Mouse (Mus musculus): Measurements from ENCODE around the gene Mapk12.

Gene Mapk12

GRCm38 (mm10) chr15:89138531-89138930, 2.0 kb downstream of the Mapk12 start:
- intact Hi-C loops (cut with DNase I): no loop called here

DNA sequence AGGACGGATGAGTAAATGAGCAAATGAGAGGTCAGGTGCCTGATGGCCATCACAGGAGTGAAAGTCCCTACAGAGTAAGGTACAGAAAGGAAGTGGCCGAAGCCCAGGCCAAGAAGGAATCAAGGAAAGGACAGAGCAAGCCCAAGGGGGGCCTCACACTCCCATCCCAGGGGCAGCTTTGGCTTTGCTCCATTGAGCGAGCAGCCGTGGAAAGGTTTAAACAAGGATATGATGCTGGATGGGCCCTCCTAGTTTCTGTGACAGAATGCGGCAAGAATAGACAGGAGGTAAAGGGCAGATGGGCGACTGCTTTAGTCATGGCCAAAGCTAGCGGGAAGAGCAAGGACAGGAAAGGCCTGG, 2.5 kb downstream of the Mapk12 start:
- intact Hi-C loops (cut with DNase I): no loop called here

- intact Hi-C loops (cut with DNase I): no loop called here
Observed at GRCm38 (mm10) chr15:89137378-89138045, 3.0 kb downstream of the Mapk12 start.

GRCm38 (mm10) chr15:89136461-89137155, 3.9 kb downstream of the Mapk12 start:
- intact Hi-C loops (cut with DNase I): no loop called here

DNA sequence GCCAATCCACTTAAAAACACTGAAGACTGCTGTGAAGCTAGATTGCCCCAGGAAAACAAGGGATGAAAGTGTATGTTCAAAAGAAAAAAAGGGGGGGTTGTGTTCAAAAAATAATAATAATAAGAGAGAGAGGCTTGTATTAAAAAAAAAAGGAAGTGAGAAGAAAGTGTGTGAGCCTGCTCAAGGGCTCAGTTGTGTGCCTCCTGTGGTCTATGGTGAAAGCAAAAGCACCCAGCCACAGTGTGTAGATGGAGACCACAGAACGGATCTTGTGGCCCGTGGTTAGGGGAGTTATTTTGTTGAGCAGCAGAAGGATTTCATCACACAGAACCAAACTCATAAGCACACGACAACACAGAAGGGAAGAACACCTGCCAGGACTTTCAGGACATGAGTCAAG, 9.2 kb downstream of the Mapk12 start:
- intact Hi-C loops (cut with DNase I): no loop called here

GRCm38 (mm10) chr15:89130245-89130644, 10.3 kb downstream of the Mapk12 start:
- intact Hi-C loops (cut with DNase I): no loop called here

GRCm38 (mm10) chr15:89128382-89129350, 11.8 kb downstream of the Mapk12 start, which contains the start of gene Hdac10:
Gene Hdac10, minus strand, starts transcription at chr15:89128700.
- intact Hi-C loops (cut with DNase I): no loop called here

DNA sequence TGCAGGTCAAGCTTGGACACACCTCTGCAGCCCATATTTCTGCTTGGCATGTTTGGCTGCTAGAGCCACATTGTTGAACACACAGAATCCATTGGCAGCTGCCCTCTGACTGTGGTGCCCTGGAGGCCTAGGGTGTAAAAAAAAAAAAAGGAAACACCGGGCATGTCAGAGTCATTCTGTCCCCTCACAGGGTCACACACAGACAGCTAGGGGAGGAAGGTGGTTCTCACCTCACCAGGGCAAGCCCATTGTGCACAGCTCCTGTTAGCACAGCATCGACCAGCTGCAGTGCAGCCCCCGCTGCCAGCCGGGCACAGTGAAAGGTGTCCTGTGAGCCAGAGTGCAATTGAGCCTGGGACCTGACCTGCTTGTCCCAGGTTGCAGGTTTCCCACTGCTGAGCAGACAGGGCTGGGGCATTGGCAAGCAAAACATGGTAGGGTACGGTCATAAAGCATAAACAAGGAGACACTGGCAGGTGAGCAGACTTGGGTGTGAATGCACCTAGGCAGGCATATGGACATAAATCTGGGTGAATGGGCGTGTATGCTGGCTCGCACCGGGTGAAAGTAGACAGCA, 13.1 kb downstream of the Mapk12 start:
- intact Hi-C loops (cut with DNase I): no loop called here

GRCm38 (mm10) chr15:89126622-89127021, 13.9 kb downstream of the Mapk12 start:
- intact Hi-C loops (cut with DNase I): no loop called here

DNA sequence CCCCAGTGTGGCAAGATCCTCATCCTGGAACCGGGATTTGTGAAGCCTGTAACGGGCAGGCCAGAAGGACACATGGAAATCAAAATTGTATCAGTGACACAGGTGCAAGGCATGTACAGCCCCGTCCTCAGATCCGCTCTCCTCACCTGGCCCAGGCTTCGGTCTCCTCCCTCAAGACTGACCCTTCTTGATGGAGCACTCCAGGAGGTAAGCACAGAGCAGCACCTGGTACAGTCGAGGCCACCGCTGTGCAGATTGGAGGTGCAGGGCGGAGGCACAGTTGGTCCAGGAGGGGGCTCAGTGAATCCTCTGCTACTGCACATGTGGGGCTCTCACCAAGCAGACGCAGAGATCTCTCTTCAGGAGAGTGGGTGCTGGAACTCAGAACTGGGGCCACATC, 15.2 kb downstream of the Mapk12 start:
- intact Hi-C loops (cut with DNase I): no loop called here

GRCm38 (mm10) chr15:89124312-89124711, 16.2 kb downstream of the Mapk12 start:
- intact Hi-C loops (cut with DNase I): loop anchor here (5.0 kb wide), 1 partner anchor 88 kb away; the partner anchor contains the start of gene Ppp6r2

- intact Hi-C loops (cut with DNase I): loop anchor here (5.0 kb wide), 1 partner anchor 89 kb away; the partner anchor contains the start of gene Ppp6r2
Observed at GRCm38 (mm10) chr15:89123595-89123994, 16.9 kb downstream of the Mapk12 start.

GRCm38 (mm10) chr15:89122649-89123366, 17.7 kb downstream of the Mapk12 start, which contains the start of gene Tubgcp6:
Gene Tubgcp6, minus strand, starts transcription at chr15:89123112.
- intact Hi-C loops (cut with DNase I): loop anchor here (5.0 kb wide), 1 partner anchor 89 kb away; the partner anchor contains the start of gene Ppp6r2

DNA sequence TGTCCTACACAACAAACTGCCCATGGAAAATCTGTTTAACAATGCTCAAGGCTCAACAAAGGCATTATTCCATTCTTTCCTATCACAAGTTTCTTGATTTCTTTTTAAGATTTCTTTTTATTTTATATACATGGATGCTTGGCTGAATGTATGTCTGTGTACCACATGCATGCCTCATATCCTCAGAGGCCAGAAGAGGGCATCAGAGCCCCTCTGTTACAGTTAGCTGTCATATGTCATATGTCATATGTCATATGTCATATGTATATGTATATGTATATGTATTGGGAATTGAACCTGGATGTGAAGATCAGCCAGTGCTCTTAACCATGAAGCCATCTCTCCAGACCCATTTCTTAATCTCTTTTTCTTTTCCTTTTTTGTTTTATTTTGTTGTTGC, 22.5 kb downstream of the Mapk12 start:
- intact Hi-C loops (cut with DNase I): no loop called here

- intact Hi-C loops (cut with DNase I): no loop called here
Observed at GRCm38 (mm10) chr15:89110147-89110546, 30.4 kb downstream of the Mapk12 start.

DNA sequence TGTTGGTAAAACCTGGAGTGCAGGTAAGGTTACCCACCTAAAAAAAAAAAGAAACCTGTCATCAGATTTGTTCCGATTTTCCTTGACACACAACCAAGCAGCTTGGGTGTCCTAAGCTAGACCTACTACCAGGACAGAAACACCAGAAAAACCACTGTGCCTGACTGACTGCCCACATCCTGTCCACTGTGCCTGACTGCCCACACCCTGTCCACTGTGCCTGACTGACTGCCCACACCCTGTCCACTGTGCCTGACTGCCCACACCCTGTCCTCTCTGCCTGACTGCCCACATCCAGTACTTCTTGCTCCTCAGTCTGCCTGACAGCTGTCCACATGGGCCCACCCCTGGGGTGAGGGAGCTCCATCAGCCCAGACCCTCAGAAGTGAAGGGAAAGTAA, 33.5 kb downstream of the Mapk12 start:
- intact Hi-C loops (cut with DNase I): no loop called here

DNA sequence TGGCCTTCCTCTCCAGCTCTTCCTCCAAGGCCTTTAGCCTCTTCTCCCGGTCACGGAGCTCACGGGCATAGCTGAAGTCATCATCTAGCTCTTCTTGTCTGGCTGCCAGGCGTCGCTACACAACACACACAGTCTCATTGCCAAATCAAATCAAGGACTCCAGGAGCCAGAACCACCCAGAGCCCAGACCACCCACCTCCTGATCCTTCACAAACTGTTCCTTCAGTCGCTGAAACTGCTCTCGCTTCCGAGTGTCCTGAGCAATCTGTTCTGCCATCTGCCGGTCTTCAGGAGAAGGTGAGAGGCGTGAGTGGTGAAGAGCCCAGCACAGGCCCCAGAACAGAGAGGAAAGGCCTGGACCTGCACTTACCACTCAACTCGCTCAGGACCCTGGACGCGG, 34.4 kb downstream of the Mapk12 start:
- intact Hi-C loops (cut with DNase I): no loop called here

- intact Hi-C loops (cut with DNase I): no loop called here
Observed at GRCm38 (mm10) chr15:89104425-89104824, 36.1 kb downstream of the Mapk12 start.

DNA sequence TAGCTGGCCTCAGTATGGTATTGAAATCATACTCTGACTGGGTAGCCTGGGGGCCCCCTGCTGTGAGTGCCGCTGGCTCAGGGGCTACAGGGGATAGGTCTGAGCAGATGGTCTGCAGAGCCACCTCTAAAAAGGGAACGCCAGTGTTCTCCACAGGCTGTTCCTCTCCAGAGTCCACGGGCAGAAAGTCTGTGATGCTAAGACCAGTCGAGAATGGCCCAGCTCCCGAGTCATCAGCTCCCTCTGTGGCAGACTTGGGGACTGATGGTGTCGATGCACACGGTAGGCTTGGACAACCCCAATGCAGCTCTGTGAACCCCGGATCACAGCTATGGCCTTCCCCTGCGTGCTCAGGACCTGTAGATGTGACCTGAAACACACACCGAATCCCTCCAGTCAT, 36.6 kb downstream of the Mapk12 start:
- intact Hi-C loops (cut with DNase I): no loop called here

DNA sequence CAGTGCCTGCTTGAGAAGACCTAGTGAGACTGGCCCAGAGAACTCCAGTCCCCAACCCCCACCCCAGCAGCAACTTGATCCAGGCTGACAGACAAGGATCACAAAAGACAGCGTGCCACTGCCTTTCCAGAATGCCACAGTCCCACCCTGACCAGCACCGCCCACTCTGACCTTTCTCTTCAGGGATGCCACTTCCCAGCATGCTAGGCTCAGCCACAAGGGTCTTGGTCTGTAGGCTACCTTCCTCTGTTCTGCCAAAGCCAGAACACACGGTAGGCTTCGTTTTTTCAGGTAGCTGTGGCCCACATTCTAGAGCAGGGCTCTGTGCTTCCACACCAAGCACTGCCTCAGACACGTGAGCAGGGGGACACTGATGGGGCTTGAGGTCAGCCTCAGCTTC, 37.9 kb downstream of the Mapk12 start:
- intact Hi-C loops (cut with DNase I): no loop called here

- intact Hi-C loops (cut with DNase I): no loop called here
Observed at GRCm38 (mm10) chr15:89100823-89101222, 39.7 kb downstream of the Mapk12 start.

All from adrenal gland (tissue).